Mouse (Mus musculus) midbrain, embryonic 11.5 days (tissue): ENCODE results near the gene Pms1. TPM values are rescaled to one million over a fixed set of nuclear protein-coding genes. Genes with fewer than 3 reads are reported as not detected.
"Not testable (repeated sequence)": the region's sequence is repeated elsewhere in the genome, so short reads cannot be mapped to it uniquely, and the experiment has no call there.

ENCODE experiments used
- ATAC-seq: fragments of 200-750 bp; cut with Nextera tagmentation; 2 replicates; pipeline ENCODE4 v1.8.0; 2017; ENCODE audit warnings: moderate TSS enrichment, moderate library complexity; ENCODE audit not compliant: low FRiP score
- DNase-seq: peaks from one replicate; pipeline ENCODE4 v3.0.0; 2015; ENCODE audit warnings: low spot score; ENCODE audit errors: missing footprints
- H3K27ac ChIP-seq: fragments of 300-500 bp; sonication (generic); 2 replicates; pipeline ENCODE4 v1.5.1; 2014; ENCODE audit warnings: low read depth, low read length
- H3K27me3 ChIP-seq: fragments of 300-500 bp; sonication (generic); 2 replicates; pipeline ENCODE4 v1.6.1; 2014; ENCODE audit warnings: mild to moderate bottlenecking, low read length, moderate library complexity, mixed read lengths; ENCODE audit not compliant: control insufficient read depth, insufficient read depth
- H3K36me3 ChIP-seq: fragments of 300-500 bp; sonication (generic); 2 replicates; pipeline ENCODE4 v1.6.1; 2014; ENCODE audit warnings: mild to moderate bottlenecking, low read length, moderate library complexity, mixed read lengths; ENCODE audit not compliant: control insufficient read depth, insufficient read depth
- H3K4me1 ChIP-seq: fragments of 300-500 bp; sonication (generic); 2 replicates; pipeline ENCODE4 v1.6.1; 2014; ENCODE audit warnings: low read length; ENCODE audit not compliant: control insufficient read depth, insufficient read depth
- H3K4me2 ChIP-seq: fragments of 300-500 bp; sonication (generic); 2 replicates; pipeline ENCODE4 v1.6.1; 2014; ENCODE audit warnings: mild to moderate bottlenecking, moderate library complexity
- H3K4me3 ChIP-seq: fragments of 300-500 bp; sonication (generic); 2 replicates; pipeline ENCODE4 v1.5.1; 2014; ENCODE audit warnings: low read depth, low read length
- H3K9ac ChIP-seq: fragments of 300-500 bp; sonication (generic); 2 replicates; pipeline ENCODE4 v1.6.1; 2014; ENCODE audit warnings: low read length
- H3K9me3 ChIP-seq: fragments of 300-500 bp; sonication (generic); 2 replicates; pipeline ENCODE4 v1.6.1; 2016; ENCODE audit warnings: low read length; ENCODE audit not compliant: control insufficient read depth
- WGBS: fragments of 180-500 bp; shearing (Covaris S2); extraction: QIAGEN DNeasy Blood & Tissue Kit; methylation state at CpG from one replicate; pipeline ENCODE4 v1.1.7; 2014; 5-methylcytosine and 5-hydroxymethylcytosine counted together
- polyA plus RNA-seq: library from polyadenylated mRNA; unstranded; fragments of >200 nt; fragmentation: Nextera tagmentation; extraction: Ambion mirVana; gene quantifications from 2 replicates; pipeline ENCODE4 v1.2.1, GENCODE M21; 2014

The Pms1 gene
- polyA plus RNA-seq, 1 experiment from 2014 or later, result 22.5 TPM

DNA sequence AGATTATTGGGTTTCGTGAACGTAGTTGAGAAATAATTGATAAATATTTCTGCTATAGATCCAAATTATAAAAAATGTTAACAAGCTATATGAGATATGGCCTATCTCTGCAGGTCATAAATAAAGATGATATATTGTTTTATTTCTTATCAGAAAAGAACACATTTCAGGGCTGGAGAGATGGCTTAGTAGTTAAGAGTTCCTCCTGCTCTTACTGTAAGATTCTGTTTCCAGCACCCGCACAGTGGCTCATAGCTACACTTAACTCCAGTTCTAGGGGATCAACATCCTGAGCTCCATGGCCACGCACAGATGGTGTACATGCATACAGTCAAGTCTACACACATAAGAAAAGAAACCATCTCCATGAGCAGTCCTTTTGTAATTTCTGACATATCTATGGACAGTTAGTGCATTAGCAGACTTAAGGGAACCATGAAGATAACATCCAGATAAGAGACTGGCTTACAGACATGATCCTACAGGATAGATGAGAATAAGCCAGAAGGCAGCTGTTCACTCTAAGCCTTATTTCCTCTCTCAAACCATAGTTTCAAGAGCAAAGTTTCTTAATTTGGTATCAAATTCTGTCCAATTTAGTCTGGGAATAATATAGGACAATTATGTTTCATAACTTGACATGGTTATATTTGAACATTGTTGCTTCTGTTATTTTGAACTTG lies 25.0 kb upstream of the Pms1 start:
- 0 out of 2 replicates have a peak, but pooled peaks cover 3% of the 10 kb centered on the region for H3K36me3 ChIP-seq

DNA sequence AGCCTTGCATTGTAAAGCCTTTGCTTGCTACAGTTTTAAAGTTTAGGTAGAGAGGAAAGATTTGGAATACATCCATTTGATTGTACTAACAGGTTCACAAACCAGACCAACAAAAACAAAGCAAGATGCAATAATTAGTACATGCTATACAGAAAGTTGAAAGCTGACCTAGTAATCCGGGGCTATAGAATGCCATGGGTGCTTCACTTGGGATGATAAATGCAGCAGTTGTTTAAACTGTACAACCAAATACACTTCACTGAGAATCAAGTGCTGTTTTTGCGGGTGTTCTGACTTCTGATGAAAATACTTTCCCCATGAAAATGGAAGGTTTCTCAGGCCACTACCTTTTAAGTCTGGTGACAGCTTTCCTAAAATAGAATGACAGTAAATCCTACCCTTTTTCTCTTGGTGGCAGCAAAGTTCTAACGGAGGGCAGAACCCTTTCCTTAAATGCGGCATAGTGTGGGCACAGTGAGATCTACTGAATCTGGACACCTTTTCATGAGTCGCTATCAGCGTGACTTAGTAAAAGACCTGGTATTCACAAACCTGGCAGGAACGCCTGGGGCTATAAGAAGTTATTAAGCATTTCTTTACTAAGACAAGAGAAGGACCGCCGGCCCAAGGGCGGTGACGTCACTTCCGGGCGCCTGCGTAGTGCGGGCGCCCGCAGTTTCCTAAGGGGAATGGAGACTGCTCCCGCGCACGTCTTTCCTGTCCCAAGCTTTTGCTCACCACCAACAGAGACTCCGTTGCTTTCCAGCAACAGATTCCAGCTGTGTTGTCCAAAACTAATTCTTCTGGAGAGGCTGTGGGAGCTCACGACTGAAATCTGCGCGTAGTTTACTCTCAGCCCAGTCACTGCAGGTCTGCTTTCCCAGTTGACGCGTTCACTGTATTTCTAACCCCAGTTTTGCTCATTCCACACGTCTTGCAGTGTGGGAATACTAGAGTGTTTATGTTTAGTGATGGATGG lies 16.5 kb upstream of the Pms1 start, which contains the start of gene Osgepl1:
Gene Osgepl1 (plus strand): TSS at position 636 of the 979 bp plus-strand sequence.
- H3K9me3 ChIP-seq, result no peaks in the 10 kb centered on the region
- peak; percentile 98 for ATAC-seq
- 3% methylated on average over 27 of the region's 27 CpGs for WGBS

More for the DNA sequence above, 25.0 kb upstream of the Pms1 start:
- 95% methylated on average over 4 of the region's 4 CpGs for WGBS
- H3K4me2 ChIP-seq, result no peak overlapping the region
- H3K27ac ChIP-seq, result no peak overlapping the region
- H3K4me3 ChIP-seq, result no peak overlapping the region
- DNase-seq (no peak), ATAC-seq (no peak)
- H3K9ac ChIP-seq, result no peak overlapping the region
- H3K9me3 ChIP-seq, result no peaks in the 10 kb centered on the region
- no peaks in the 10 kb centered on the region for H3K27me3 ChIP-seq
- H3K4me1 ChIP-seq, result no peaks in the 10 kb centered on the region

DNA sequence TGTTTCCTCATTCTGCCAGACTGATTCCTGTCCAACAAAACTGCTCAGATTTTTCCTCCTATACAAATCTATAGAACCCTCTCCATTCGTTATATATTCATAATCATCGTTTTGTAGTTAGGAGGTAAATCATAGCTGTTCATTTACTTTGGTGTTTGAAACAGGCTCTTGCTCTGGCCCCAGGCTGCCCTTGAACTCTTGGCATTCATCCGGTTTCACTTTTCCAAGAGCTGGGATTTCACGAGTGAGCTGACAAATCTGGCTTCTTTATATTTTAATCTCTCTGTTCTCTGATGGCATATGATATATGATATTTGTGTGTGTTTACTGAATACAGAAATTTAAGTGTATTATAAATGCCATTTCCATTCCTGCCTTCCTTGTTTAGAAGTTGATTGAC lies 3.7 kb upstream of the Pms1 start:
- no peak overlapping the region for H3K4me3 ChIP-seq
- no peaks in the 10 kb centered on the region for H3K9me3 ChIP-seq
- no peak for ATAC-seq
- WGBS, result 94% methylated on average over 4 of the region's 4 CpGs
- no peak overlapping the region for H3K4me2 ChIP-seq
- peaks cover 6% of the 10 kb centered on the region; the same call in 1 of the 2 replicates for H3K4me1 ChIP-seq
- no peak overlapping the region for H3K9ac ChIP-seq
- H3K27me3 ChIP-seq, result no peaks in the 10 kb centered on the region
- no peaks in the 10 kb centered on the region for H3K36me3 ChIP-seq
- H3K27ac ChIP-seq, result no peak overlapping the region
- no peak for DNase-seq

More for the DNA sequence above, 16.5 kb upstream of the Pms1 start, which contains the start of gene Osgepl1:
- Histone ChIP-seq H3K4me1 (peaks cover 3% of the 10 kb centered on the region; the same call in 1 of the 2 replicates), H3K27ac (peak within 1 kb of the TSS; percentile 21; the same call in 1 of the 2 replicates), H3K36me3 (0 out of 2 replicates have a peak, but pooled peaks cover 2% of the 10 kb centered on the region), H3K4me2 (peak within 1 kb of the TSS; percentile 59), H3K9ac (peak within 1 kb of the TSS; percentile 88), H3K4me3 (peak within 1 kb of the TSS; percentile 64), H3K27me3 (no peaks in the 10 kb centered on the region)
- DNase-seq, result peak; percentile 99

DNA sequence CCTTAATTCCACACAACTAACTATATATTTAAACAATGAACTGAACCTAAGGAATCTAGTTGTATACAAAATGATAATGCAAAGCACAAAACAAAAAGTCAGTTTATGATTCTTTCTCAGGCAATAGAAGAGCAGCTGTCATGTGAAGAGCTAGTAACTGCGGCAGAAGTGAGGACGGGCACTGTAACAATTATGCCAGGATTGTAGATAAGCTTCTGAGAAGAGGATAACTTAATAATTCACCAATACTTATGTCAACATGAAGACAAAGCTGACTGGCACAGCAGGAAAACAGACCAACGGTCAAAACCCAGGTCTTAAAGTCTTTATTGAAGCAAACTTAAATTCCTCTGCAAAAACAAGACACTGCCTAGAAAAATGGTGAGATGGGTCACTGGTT lies 5.6 kb downstream of the Pms1 start:
- no peaks in the 10 kb centered on the region for H3K36me3 ChIP-seq
- ATAC-seq (no peak), DNase-seq (no peak)
- no peak overlapping the region for H3K27ac ChIP-seq
- H3K4me3 ChIP-seq, result no peak overlapping the region
- no peaks in the 10 kb centered on the region for H3K27me3 ChIP-seq
- H3K9me3 ChIP-seq, result no peaks in the 10 kb centered on the region
- no peak overlapping the region for H3K4me2 ChIP-seq
- WGBS, result 90% methylated on average over 3 of the region's 3 CpGs
- no peaks in the 10 kb centered on the region for H3K4me1 ChIP-seq
- H3K9ac ChIP-seq, result no peak overlapping the region

DNA sequence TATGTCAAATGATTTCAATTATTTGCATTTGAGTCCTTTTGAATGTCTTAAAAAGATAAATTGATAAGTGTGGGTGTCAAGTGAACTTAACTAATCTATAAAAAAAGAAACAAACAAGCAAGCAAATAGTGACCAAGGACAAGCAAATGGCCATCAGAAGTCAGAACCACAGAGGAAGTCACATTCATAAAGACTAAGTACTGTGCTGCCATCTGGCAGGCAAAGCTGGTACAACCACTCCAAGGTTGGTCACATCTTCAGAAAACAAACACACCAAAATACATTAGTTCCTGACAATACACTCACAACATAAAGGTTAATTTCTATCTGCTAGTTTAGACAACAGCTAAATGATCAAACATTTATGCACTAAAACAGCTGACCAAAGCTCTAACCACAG lies 24.2 kb downstream of the Pms1 start:
- Histone ChIP-seq H3K4me2 (no peak overlapping the region), H3K9me3 (no peaks in the 10 kb centered on the region), H3K36me3 (no peaks in the 10 kb centered on the region), H3K27me3 (no peaks in the 10 kb centered on the region), H3K4me3 (no peak overlapping the region), H3K4me1 (no peaks in the 10 kb centered on the region), H3K27ac (no peak overlapping the region), H3K9ac (no peak overlapping the region)
- no peak for ATAC-seq
- no peak for DNase-seq

DNA sequence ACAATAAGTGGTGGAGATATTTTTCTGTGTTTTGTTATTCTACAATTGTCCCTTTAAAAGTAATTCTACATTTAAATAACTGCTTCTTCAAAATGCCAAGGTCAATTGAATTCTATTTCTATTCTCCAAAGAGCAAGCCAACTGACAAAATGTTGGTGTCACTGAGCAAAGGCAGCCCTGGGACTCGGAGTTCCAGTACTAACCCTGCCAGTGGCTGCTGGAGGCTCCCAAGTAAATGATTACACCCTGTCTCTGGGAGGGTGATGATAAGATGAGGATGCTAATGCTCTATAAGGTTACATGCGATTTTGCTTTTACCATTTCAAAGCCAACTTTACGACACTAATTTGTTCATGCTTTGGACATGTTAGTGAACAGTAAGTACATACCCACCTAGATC lies 26.9 kb downstream of the Pms1 start:
- no peak for ATAC-seq
- 90% methylated on average over 3 of the region's 3 CpGs for WGBS
- Histone ChIP-seq H3K9me3 (no peaks in the 10 kb centered on the region), H3K4me2 (no peak overlapping the region), H3K4me3 (no peak overlapping the region), H3K9ac (no peak overlapping the region), H3K27me3 (no peaks in the 10 kb centered on the region), H3K27ac (no peak overlapping the region), H3K36me3 (no peaks in the 10 kb centered on the region), H3K4me1 (no peaks in the 10 kb centered on the region)
- no peak for DNase-seq

DNA sequence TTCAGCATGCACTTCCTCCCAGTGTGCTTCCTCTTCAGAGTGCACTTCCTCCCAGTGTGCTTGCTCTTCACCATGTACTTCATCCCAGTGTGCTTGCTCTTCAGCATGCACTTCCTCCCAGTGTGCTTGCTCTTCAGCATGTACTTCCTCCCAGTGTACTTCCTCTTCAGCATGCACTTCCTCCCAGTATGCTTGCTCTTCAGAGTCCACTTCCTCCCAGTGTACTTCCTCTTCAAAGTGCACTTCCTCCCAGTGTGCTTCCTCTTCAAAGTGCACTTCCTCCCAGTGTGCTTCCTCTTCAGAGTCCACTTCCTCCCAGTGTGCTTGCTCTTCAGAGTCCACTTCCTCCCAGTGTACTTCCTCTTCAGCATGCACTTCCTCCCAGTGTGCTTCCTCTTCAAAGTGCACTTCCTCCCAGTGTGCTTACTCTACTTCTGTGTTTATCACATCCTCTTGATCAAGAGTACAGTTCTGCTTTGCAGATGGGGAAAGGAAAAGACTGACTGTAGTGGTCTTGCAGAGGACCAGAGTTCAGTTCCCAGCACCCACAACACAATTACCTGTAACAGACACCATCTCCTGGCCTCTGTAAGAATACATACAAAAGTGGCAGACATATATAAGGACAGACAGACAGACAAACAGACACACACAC lies 31.7 kb downstream of the Pms1 start:
- not testable (repeated sequence) for DNase-seq, H3K36me3 ChIP-seq, H3K4me3 ChIP-seq, H3K4me2 ChIP-seq, H3K27ac ChIP-seq, H3K27me3 ChIP-seq, H3K9ac ChIP-seq, H3K9me3 ChIP-seq, H3K4me1 ChIP-seq, ATAC-seq

DNA sequence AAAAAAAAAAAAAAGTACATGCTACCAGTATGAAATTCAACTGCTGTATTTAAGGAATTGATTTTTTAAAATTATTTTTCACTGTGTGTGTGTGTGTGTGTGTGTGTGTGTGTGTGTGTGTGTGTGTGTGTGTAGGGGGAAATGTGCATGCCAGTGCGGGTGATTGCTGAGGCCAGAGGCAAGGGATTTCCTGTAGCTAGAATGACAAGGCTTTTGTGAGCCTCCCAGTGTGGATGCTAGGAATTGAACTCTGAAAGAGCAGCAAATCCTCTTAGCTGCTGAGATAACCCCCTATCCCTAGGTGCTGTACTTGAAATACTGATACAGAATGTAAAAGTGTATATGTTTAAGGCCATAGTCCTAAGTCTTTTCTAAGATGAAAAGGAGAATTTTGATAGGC lies 70.8 kb downstream of the Pms1 start:
- Histone ChIP-seq H3K9me3 (no peaks in the 10 kb centered on the region), H3K4me2 (no peak overlapping the region), H3K36me3 (no peaks in the 10 kb centered on the region; the same call in 1 of the 2 replicates), H3K4me1 (no peaks in the 10 kb centered on the region), H3K9ac (no peak overlapping the region), H3K27ac (no peak overlapping the region), H3K27me3 (no peaks in the 10 kb centered on the region), H3K4me3 (no peak overlapping the region)
- DNase-seq (no peak), ATAC-seq (no peak)
- WGBS, result 40% methylated on average over 1 of the region's 1 CpGs
